Mouse (Mus musculus) midbrain, embryonic 14.5 days (tissue): Measurements from ENCODE around the gene Kat2b. TPM values are rescaled to one million over a fixed set of nuclear protein-coding genes. Genes with fewer than 3 reads are reported as not detected.
"Not testable (repeated sequence)": the region's sequence is repeated elsewhere in the genome, so short reads cannot be mapped to it uniquely, and the experiment has no call there.

ENCODE experiments used
- ATAC-seq: fragments of 200-750 bp; cut with Nextera tagmentation; 2 replicates; pipeline ENCODE4 v1.8.0; 2017; ENCODE audit warnings: moderate number of reproducible peaks, moderate library complexity; ENCODE audit not compliant: low FRiP score, low TSS enrichment
- DNase-seq: peaks from one replicate; pipeline ENCODE4 v3.0.0-alpha.2; 2015
- H3K27ac ChIP-seq: fragments of 300-500 bp; sonication (generic); replicated peaks from 2 replicates; pipeline ENCODE4 v1.5.1; 2014; ENCODE audit warnings: mild to moderate bottlenecking, low read depth, low read length, moderate library complexity
- H3K27me3 ChIP-seq: fragments of 300-500 bp; sonication (generic); 2 replicates; pipeline ENCODE4 v1.6.1; 2014; ENCODE audit warnings: low read length, control low read depth, mixed read lengths; ENCODE audit not compliant: control insufficient read depth, insufficient read depth
- H3K36me3 ChIP-seq: fragments of 300-500 bp; sonication (generic); 2 replicates; pipeline ENCODE4 v1.6.1; 2014; ENCODE audit warnings: low read length, control low read depth; ENCODE audit not compliant: control insufficient read depth, insufficient read depth
- H3K4me1 ChIP-seq: fragments of 300-500 bp; sonication (generic); 2 replicates; pipeline ENCODE4 v1.6.1; 2014; ENCODE audit warnings: mild to moderate bottlenecking, antibody characterized with exemption, low read length, control low read depth; ENCODE audit not compliant: control insufficient read depth, insufficient read depth
- H3K4me2 ChIP-seq: fragments of 300-500 bp; sonication (generic); 2 replicates; pipeline ENCODE4 v1.6.1; 2014; ENCODE audit warnings: mild to moderate bottlenecking, low read length, moderate library complexity
- H3K4me3 ChIP-seq: fragments of 300-500 bp; sonication (generic); replicated peaks from 2 replicates; pipeline ENCODE4 v1.5.1; 2014; ENCODE audit warnings: low read depth, low read length
- H3K9ac ChIP-seq: fragments of 300-500 bp; sonication (generic); replicated peaks from 2 replicates; pipeline ENCODE4 v1.6.1; 2014; ENCODE audit warnings: mild to moderate bottlenecking, low read length, moderate library complexity
- H3K9me3 ChIP-seq: fragments of 300-500 bp; sonication (generic); 2 replicates; pipeline ENCODE4 v1.6.1; 2016; ENCODE audit warnings: low read length, control low read depth, mixed read lengths; ENCODE audit not compliant: control insufficient read depth
- whole genome bisulfite sequencing: fragments of 180-500 bp; shearing (Covaris S2); extraction: QIAGEN DNeasy Blood & Tissue Kit; methylation state at CpG from one replicate; pipeline ENCODE4 v1.1.7; 2014; 5-methylcytosine and 5-hydroxymethylcytosine counted together
- polyA plus RNA-seq: library from polyadenylated mRNA; unstranded; fragments of >200 nt; fragmentation: Nextera tagmentation; extraction: Ambion mirVana; gene quantifications from 2 replicates; pipeline ENCODE4 v1.2.1, GENCODE M21; 2014

Gene Kat2b
- polyA plus RNA-seq, 1 experiment from 2014 or later, result 9.4 TPM

DNA sequence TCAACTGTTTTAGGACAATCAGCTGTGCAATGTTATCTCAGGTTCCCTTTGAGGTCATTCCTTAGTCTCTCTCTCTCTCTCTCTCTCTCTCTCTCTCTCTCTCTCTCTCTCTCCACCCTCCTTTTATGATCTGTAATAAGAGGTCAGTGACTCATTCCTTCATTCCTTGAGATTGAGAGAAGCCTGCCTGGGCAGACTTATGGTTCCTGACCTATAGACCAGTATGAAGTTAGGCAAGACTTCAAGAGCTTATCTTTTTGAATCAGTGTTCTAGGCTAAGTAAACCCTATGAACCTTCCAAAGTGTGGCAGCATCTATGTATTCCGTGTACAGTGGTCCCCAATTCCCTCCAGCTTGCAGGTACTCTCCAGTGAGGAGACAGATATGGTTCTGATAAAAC lies 147.8 kb downstream of the Kat2b start:
- Histone ChIP-seq H3K27ac (no peak overlapping the region), H3K36me3 (no peaks in the 10 kb centered on the region), H3K9ac (no peak overlapping the region), H3K4me3 (no peak overlapping the region), H3K4me2 (no peak overlapping the region), H3K4me1 (no peaks in the 10 kb centered on the region), H3K27me3 (no peaks in the 10 kb centered on the region), H3K9me3 (no peaks in the 10 kb centered on the region)
- DNase-seq (no peak), ATAC-seq (no peak)
- WGBS, result 59% methylated on average over 1 of the region's 1 CpGs

DNA sequence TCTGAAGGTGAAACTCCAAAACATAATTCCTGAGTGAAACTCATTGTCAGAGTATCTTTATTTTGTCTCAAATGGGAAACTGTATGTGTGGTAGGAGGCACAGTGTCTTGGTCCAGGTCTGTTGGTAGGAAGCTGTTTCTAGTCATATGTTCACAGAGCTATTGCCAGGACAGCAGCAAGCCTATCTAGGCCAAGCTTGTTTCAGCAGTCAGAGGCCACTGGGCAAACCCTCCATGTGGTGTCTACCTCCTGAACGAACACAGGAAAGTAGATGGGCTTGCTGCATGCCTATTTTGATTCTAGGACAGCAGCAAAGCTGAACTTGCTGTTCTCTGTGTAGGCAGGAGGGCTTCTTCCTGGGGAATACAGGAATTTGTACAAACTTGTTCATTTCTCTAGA lies 148.5 kb downstream of the Kat2b start:
- H3K4me1 ChIP-seq, H3K36me3 ChIP-seq, ATAC-seq, H3K27ac ChIP-seq, H3K4me3 ChIP-seq, DNase-seq, H3K9me3 ChIP-seq, H3K9ac ChIP-seq, H3K27me3 ChIP-seq, H3K4me2 ChIP-seq: not testable (repeated sequence)
- 54% methylated on average over 1 of the region's 1 CpGs for WGBS

DNA sequence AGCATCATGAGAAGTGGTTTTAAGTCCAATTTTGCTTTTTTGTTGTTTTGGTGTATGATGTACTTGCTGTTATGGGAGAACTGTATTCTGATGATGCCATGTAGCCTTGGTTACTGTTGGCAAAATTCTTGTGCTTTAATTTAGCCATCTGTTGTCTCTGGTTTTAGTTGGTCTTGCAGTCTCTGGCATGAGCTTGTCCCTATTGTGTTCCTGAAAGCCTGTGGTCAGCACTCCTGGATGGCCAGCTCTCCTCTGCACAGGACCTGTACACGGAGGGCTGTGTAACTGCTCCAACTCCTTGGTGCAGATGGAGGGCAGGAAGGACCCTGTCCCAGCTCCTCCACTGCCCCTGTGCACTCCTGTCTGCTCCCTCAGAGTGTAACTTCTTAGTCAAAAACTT lies 151.8 kb downstream of the Kat2b start:
- no peaks in the 10 kb centered on the region for H3K4me1 ChIP-seq
- ATAC-seq (no peak), DNase-seq (no peak)
- H3K9me3 ChIP-seq, result no peaks in the 10 kb centered on the region
- H3K27me3 ChIP-seq, result no peaks in the 10 kb centered on the region
- H3K4me2 ChIP-seq, result no peak overlapping the region
- no peak overlapping the region for H3K9ac ChIP-seq
- H3K27ac ChIP-seq, result no peak overlapping the region
- no peaks in the 10 kb centered on the region for H3K36me3 ChIP-seq
- WGBS, result 90% methylated on average over 1 of the region's 1 CpGs
- H3K4me3 ChIP-seq, result no peak overlapping the region

DNA sequence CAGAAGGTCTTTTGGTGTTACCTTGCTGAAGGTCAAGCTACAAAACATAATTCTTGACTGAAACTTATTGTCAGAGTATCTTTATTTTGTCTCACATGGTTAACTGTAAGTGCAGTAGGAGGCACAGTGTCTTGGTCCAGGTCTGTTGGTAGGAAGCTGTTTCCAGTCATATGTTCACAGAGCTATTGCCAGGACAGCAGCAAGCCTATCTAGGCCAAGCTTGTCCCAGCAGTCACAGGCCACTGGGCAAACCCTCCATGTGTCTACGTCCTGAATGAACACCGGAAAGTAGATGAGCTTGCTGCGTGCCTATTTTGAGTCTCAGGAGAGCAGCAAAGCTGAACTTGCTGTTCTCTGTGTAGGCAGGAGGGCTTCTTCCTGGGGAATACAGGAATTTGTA lies 152.3 kb downstream of the Kat2b start:
- DNase-seq, H3K27me3 ChIP-seq, H3K9ac ChIP-seq, H3K4me1 ChIP-seq, H3K27ac ChIP-seq, H3K4me2 ChIP-seq, H3K4me3 ChIP-seq, ATAC-seq, H3K9me3 ChIP-seq, H3K36me3 ChIP-seq: not testable (repeated sequence)
- 89% methylated on average over 3 of the region's 3 CpGs for WGBS

Other genes starting within 250 kb of the Kat2b start
- 0.94 and 0.97 TPM in 2 replicates for gene Efhb, start 103.5 kb upstream of the Kat2b start, polyA plus RNA-seq
- 105 and 110 TPM in 2 replicates for gene Rab5a, start 87.6 kb upstream of the Kat2b start, polyA plus RNA-seq
- gene Pp2d1, start 27.4 kb upstream of the Kat2b start, polyA plus RNA-seq, result 0.49 and 0.66 TPM in 2 replicates
- gene Sgo1, start 122.5 kb downstream of the Kat2b start, polyA plus RNA-seq, result 7.3 and 9.2 TPM in 2 replicates